Mouse (Mus musculus) heart, embryonic 10.5 days (tissue): ENCODE measurements around the gene Gm8165. TPM values are rescaled to one million over a fixed set of nuclear protein-coding genes. Genes with fewer than 3 reads are reported as not detected.
"Not testable (repeated sequence)": the region's sequence is repeated elsewhere in the genome, so short reads cannot be mapped to it uniquely, and the experiment has no call there.

Source experiments
- DNase-seq: peaks from one replicate; pipeline ENCODE4 v3.0.0-alpha.2; 2017; ENCODE audit warnings: low spot score
- H3K27ac ChIP-seq: fragments of 300-500 bp; sonication (generic); 2 replicates; pipeline ENCODE4 v1.5.1; 2016; ENCODE audit warnings: mild to moderate bottlenecking
- H3K27me3 ChIP-seq: fragments of 300-500 bp; sonication (generic); 2 replicates; pipeline ENCODE4 v1.6.1; 2016; ENCODE audit warnings: mild to moderate bottlenecking; ENCODE audit not compliant: poor library complexity, insufficient read depth, severe bottlenecking
- H3K36me3 ChIP-seq: fragments of 300-500 bp; sonication (generic); 2 replicates; pipeline ENCODE4 v1.6.1; 2016; ENCODE audit warnings: mild to moderate bottlenecking, moderate library complexity
- H3K4me1 ChIP-seq: fragments of 300-500 bp; sonication (generic); 2 replicates; pipeline ENCODE4 v1.6.1; 2016; ENCODE audit warnings: mild to moderate bottlenecking
- H3K4me3 ChIP-seq: fragments of 300-500 bp; sonication (generic); 2 replicates; pipeline ENCODE4 v1.5.1; 2016; ENCODE audit warnings: mild to moderate bottlenecking, moderate library complexity
- H3K9me3 ChIP-seq: fragments of 300-500 bp; sonication (generic); 2 replicates; pipeline ENCODE4 v1.6.1; 2016; ENCODE audit warnings: mild to moderate bottlenecking, moderate library complexity
- WGBS: fragments of 180-500 bp; shearing (Covaris S2); methylation state at CpG from one replicate; pipeline ENCODE4 v1.1.7; 2016; 5-methylcytosine and 5-hydroxymethylcytosine counted together
- polyA plus RNA-seq: library from polyadenylated mRNA; unstranded; fragments of >200 nt; fragmentation: Nextera tagmentation; extraction: Ambion mirVana; gene quantifications from 2 replicates; pipeline ENCODE4 v1.2.1, GENCODE M21; 2016

The Gm8165 gene
- polyA plus RNA-seq: not detected in 2 replicates

DNA sequence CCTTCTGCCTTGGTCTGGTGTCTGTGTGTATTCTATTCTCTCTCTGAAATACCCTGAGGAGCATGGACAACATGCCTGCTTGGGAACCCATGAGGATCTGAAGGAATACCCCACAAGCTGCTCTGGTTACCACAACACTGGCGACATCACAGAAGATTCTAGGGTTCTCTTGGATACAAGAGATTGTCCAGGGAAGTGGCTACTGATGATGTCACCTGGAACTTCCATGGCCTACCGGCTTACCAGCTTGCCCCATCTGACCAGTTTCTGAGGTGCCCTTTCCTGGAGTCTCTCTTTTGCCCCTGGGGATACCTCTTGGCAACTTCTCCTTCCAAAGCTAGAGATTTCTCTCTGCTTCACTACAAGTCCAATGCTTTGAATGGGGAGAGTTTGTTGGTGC lies at the start of gene Gm8165:
Gene Gm8165 (minus strand): TSS at position 101 of the 400 bp plus-strand sequence.
- H3K27ac ChIP-seq, H3K36me3 ChIP-seq, H3K4me1 ChIP-seq, H3K9me3 ChIP-seq, DNase-seq, H3K4me3 ChIP-seq, H3K27me3 ChIP-seq: not testable (repeated sequence)
- 64% methylated on average over 1 of the region's 2 CpGs for WGBS

DNA sequence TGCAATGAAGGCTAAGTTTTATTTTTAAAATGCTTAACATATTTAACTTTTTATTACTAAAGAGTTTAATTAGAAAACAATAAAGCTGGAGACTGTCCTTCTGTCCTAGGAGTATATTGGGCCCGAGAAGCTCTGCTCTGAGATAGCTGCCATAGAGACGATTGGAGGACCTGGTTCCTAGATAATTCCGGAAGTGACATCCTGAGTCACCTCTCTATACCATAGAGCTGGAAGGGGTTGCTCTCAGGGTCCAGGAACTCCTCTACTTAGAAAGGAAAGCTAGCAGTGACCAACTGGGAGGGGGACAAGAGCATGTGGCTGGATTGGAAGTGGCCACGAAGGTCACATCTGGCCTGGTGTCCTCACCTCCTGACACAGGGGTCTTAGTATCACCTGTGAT lies 20.6 kb upstream of the Gm8165 start, which contains the start of gene Gm7324:
Gene Gm7324 (plus strand): TSS at position 208 of the 400 bp plus-strand sequence.
- H3K36me3 ChIP-seq, H3K9me3 ChIP-seq, H3K27ac ChIP-seq, H3K4me1 ChIP-seq, H3K4me3 ChIP-seq, H3K27me3 ChIP-seq, DNase-seq: not testable (repeated sequence)
- WGBS: 79% methylated on average over 4 of the region's 4 CpGs

Other genes with a start within 250 kb of the Gm8165 start
- gene Gm5799, start 133.6 kb downstream of the Gm8165 start, polyA plus RNA-seq: not detected in 2 replicates
- not detected in 2 replicates for gene Gm17654, start 98.1 kb downstream of the Gm8165 start, polyA plus RNA-seq
- gene Gm10375, start 69.2 kb downstream of the Gm8165 start, polyA plus RNA-seq: not detected in 2 replicates
- gene Gm7324, start 20.6 kb upstream of the Gm8165 start, polyA plus RNA-seq: 0.42 and 0.90 TPM in 2 replicates
- gene Gm16506, start 50.3 kb upstream of the Gm8165 start, polyA plus RNA-seq: not detected in 2 replicates
- 0.11 and 0.16 TPM in 2 replicates for gene Gm6526, start 70.7 kb upstream of the Gm8165 start, polyA plus RNA-seq
- gene Gm8180, start 107.5 kb upstream of the Gm8165 start, polyA plus RNA-seq: not detected in 2 replicates
- not detected in 2 replicates for gene Ear1, start 198.3 kb upstream of the Gm8165 start, polyA plus RNA-seq
- not detected in 2 replicates for gene Ear10, start 246.4 kb upstream of the Gm8165 start, polyA plus RNA-seq
- 25.2 and 25.6 TPM in 2 replicates for gene Gm8113, start 248.2 kb upstream of the Gm8165 start, polyA plus RNA-seq